In the genomic region with DNA sequence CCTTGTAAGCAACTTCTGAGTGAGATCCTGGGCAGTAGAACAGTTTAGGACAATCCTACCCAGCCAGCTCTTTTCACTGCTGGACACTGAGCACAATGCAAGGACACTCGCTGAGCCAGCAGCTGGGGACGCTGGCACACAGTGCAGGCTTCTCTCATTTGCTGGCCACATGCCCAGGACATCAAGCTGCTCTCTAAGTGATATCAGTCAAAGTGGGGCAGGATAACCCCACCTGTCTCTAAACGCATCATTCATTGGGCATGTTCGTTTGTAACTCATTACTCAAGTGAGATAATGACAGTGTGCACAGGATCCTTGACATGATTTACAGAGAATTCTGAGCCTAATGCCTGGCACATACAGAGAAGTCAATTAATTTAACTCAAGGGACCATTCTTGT, we compare ENCODE assay signal across 8 mouse cellular contexts.
DNase-seq lines count a peak whose midpoint lies in the region; ATAC-seq and TF ChIP-seq lines count a peak whose summit lies in the region.

No protein-coding gene starts in this region.

- no peak overlapping the region for H3K4me3 ChIP-seq in embryonic facial prominence, embryonic 14.5 days (ENCODE audit: low read depth, low read length)
- no peak overlapping the region for H3K4me3 ChIP-seq in embryonic facial prominence, embryonic 10.5 days
- H3K4me3 ChIP-seq in heart, postnatal 0 days (ENCODE audit: low read depth, low read length) = no peak overlapping the region

- H3K27ac ChIP-seq in embryonic facial prominence, embryonic 14.5 days (replicated peaks; ENCODE audit: low read depth, low read length) = no peak overlapping the region
- H3K27ac ChIP-seq in embryonic facial prominence, embryonic 10.5 days (replicated peaks) = no peak overlapping the region
- no peak overlapping the region for H3K27ac ChIP-seq in heart, postnatal 0 days (ENCODE audit: low read depth)

- DNase-seq in embryonic facial prominence, embryonic 14.5 days (ENCODE audit: low spot score) = peak; percentile 69
- DNase-seq in embryonic facial prominence, embryonic 10.5 days (ENCODE audit: low spot score) = no peak
- DNase-seq in adipocyte (ENCODE audit: low spot score) (peak; percentile 54), liver (no peak)
- DNase-seq in heart, postnatal 0 days (ENCODE audit: low spot score) = peak; percentile 81
- peak; percentile 36 to 38 for DNase-seq in left cerebral cortex, adult 18-20 months (ENCODE audit: low spot score in 2 of 2)
- DNase-seq in right cerebral cortex, postnatal 10 days (ENCODE audit: low spot score in 2 of 2) = peak; percentile 75 to 79

- H3K4me1 ChIP-seq in embryonic facial prominence, embryonic 14.5 days (ENCODE audit: control insufficient read depth, insufficient read depth, low read length) = no peaks in the 10 kb centered on the region
- H3K4me1 ChIP-seq in embryonic facial prominence, embryonic 10.5 days = no peaks in the 10 kb centered on the region
- H3K4me1 ChIP-seq in heart, postnatal 0 days (ENCODE audit: control insufficient read depth, insufficient read depth) = no peaks in the 10 kb centered on the region

- TF ChIP-seq EP300 in heart, postnatal 0 days (IDR thresholded peaks at IDR 0.05; ENCODE audit: low read depth) = no peak

- no peaks in the 10 kb centered on the region for H3K9me3 ChIP-seq in embryonic facial prominence, embryonic 14.5 days (ENCODE audit: control insufficient read depth, low read length)
- no peaks in the 10 kb centered on the region for H3K9me3 ChIP-seq in embryonic facial prominence, embryonic 10.5 days
- no peaks in the 10 kb centered on the region for H3K9me3 ChIP-seq in heart, postnatal 0 days (replicated peaks; ENCODE audit: control insufficient read depth, low read length)

- WGBS in embryonic facial prominence, embryonic 14.5 days = 72% methylated on average over 4 of the region's 4 CpGs
- WGBS in embryonic facial prominence, embryonic 10.5 days = 84% methylated on average over 4 of the region's 4 CpGs
- 10% methylated on average over 4 of the region's 4 CpGs for whole genome bisulfite sequencing in heart, postnatal 0 days

- H3K27me3 ChIP-seq in embryonic facial prominence, embryonic 14.5 days (replicated peaks; ENCODE audit: control insufficient read depth, insufficient read depth, low read length) = no peaks in the 10 kb centered on the region
- no peaks in the 10 kb centered on the region for H3K27me3 ChIP-seq in embryonic facial prominence, embryonic 10.5 days (replicated peaks; ENCODE audit: low read depth, poor library complexity, severe bottlenecking)
- H3K27me3 ChIP-seq in heart, postnatal 0 days (ENCODE audit: control insufficient read depth, insufficient read depth, low read length) = no peaks in the 10 kb centered on the region

- peak; percentile 68; the same call in 1 of the 2 replicates for ATAC-seq in embryonic facial prominence, embryonic 14.5 days (ENCODE audit: low read depth)
- ATAC-seq in common myeloid progenitor, adult 5-6 weeks (replicated peaks; ENCODE audit: low read depth, poor library complexity, severe bottlenecking) = peak; percentile 43
- peak; percentile 92 for ATAC-seq in heart, postnatal 0 days (ENCODE audit: insufficient read depth, low read depth)

- H3K9ac ChIP-seq in embryonic facial prominence, embryonic 14.5 days (ENCODE audit: low read depth, low read length) = no peak overlapping the region
- no peak overlapping the region for H3K9ac ChIP-seq in heart, postnatal 0 days (replicated peaks; ENCODE audit: low read depth, low read length)

- peak; percentile 37 for TF ChIP-seq CTCF in heart, postnatal 0 days (IDR thresholded peaks at IDR 0.05; ENCODE audit: low read depth)

- H3K4me2 ChIP-seq in embryonic facial prominence, embryonic 14.5 days (ENCODE audit: low read depth, low read length) = no peak overlapping the region
- no peak overlapping the region for H3K4me2 ChIP-seq in heart, postnatal 0 days (ENCODE audit: low read depth, low read length)

- H3K36me3 ChIP-seq in embryonic facial prominence, embryonic 14.5 days (ENCODE audit: control insufficient read depth, insufficient read depth, low read length) = no peaks in the 10 kb centered on the region
- no peaks in the 10 kb centered on the region for H3K36me3 ChIP-seq in embryonic facial prominence, embryonic 10.5 days (replicated peaks)
- H3K36me3 ChIP-seq in heart, postnatal 0 days (replicated peaks; ENCODE audit: control insufficient read depth, insufficient read depth, low read length) = no peaks in the 10 kb centered on the region

Comparison
In these comparisons a context has a peak if more than half of its experiments do, and no peak if none do; other contexts are left out.
1. DNase-seq: peak in embryonic facial prominence, embryonic 14.5 days (single experiment), adipocyte (single experiment), heart, postnatal 0 days (single experiment), left cerebral cortex, adult 18-20 months (2 of 2) and right cerebral cortex, postnatal 10 days (2 of 2); none in embryonic facial prominence, embryonic 10.5 days (single experiment) and liver (single experiment).
2. Peak in every context shown above with its lines, with median percentiles within 50 percentile points of each other: ATAC-seq.